Mouse (Mus musculus) brain, embryonic 18.5 days (tissue): ENCODE measurements around the gene Milr1.
"Not testable (repeated sequence)": the region's sequence is repeated elsewhere in the genome, so short reads cannot be mapped to it uniquely, and the experiment has no call there.

Experiments
- DNase-seq: peaks from one replicate; pipeline ENCODE4 v3.0.0-alpha.2; 2012; ENCODE audit warnings: low read depth, low spot score

Gene Milr1

GRCm38 (mm10) chr11:106730714-106731113 lies 20.3 kb upstream of the Milr1 start:
- no peak for DNase-seq

GRCm38 (mm10) chr11:106736614-106737013 lies 14.4 kb upstream of the Milr1 start:
- DNase-seq = no peak

GRCm38 (mm10) chr11:106737178-106737621 lies 13.8 kb upstream of the Milr1 start:
- DNase-seq = peak; percentile 40

GRCm38 (mm10) chr11:106739116-106739515 lies 11.9 kb upstream of the Milr1 start:
- no peak for DNase-seq

GRCm38 (mm10) chr11:106740724-106741123 lies 10.3 kb upstream of the Milr1 start:
- not testable (repeated sequence) for DNase-seq

- DNase-seq = peak; percentile 46
These were observed 9.8 kb upstream of the Milr1 start for GRCm38 (mm10) chr11:106741232-106741631.

GRCm38 (mm10) chr11:106741826-106742225 lies 9.2 kb upstream of the Milr1 start:
- no peak for DNase-seq

GRCm38 (mm10) chr11:106742388-106742841 lies 8.6 kb upstream of the Milr1 start:
- peak; percentile 30 for DNase-seq

GRCm38 (mm10) chr11:106744949-106745348 lies 6.1 kb upstream of the Milr1 start:
- no peak for DNase-seq

GRCm38 (mm10) chr11:106749557-106750120 lies 1.4 kb upstream of the Milr1 start:
- DNase-seq = not testable (repeated sequence)

GRCm38 (mm10) chr11:106750121-106750751 lies 790 bp upstream of the Milr1 start, which contains the start of gene Pecam1:
Gene Pecam1 (minus strand): TSS chr11:106750628.
- DNase-seq = no peak

GRCm38 (mm10) chr11:106752103-106752502 lies 1.1 kb downstream of the Milr1 start:
- no peak for DNase-seq

- no peak for DNase-seq
These were observed 2.3 kb downstream of the Milr1 start for GRCm38 (mm10) chr11:106753314-106753713.

GRCm38 (mm10) chr11:106755583-106755982 lies 4.6 kb downstream of the Milr1 start:
- no peak for DNase-seq

- DNase-seq = no peak
These were observed 8.0 kb downstream of the Milr1 start for GRCm38 (mm10) chr11:106759028-106759427.

GRCm38 (mm10) chr11:106760511-106760910 lies 9.5 kb downstream of the Milr1 start:
- DNase-seq = no peak

GRCm38 (mm10) chr11:106762139-106762799 lies 11.2 kb downstream of the Milr1 start:
- DNase-seq = no peak

- no peak for DNase-seq
These were observed 11.8 kb downstream of the Milr1 start for GRCm38 (mm10) chr11:106762800-106763185.

- no peak for DNase-seq
These were observed 15.7 kb downstream of the Milr1 start for GRCm38 (mm10) chr11:106766611-106767162.

GRCm38 (mm10) chr11:106767516-106767915 lies 16.5 kb downstream of the Milr1 start:
- no peak for DNase-seq

- DNase-seq = no peak
These were observed 19.4 kb downstream of the Milr1 start for GRCm38 (mm10) chr11:106770195-106770974.

- no peak for DNase-seq
These were observed 22.0 kb downstream of the Milr1 start for GRCm38 (mm10) chr11:106773061-106773460.
